Mouse (Mus musculus) layer of hippocampus, adult 18-20 months (tissue): ENCODE measurements at regions not wholly inside any gene's neighbourhood (a gene's known extent, or its start where the extent isn't known, plus 50 kb on each side); places are given as distances from the start of the nearest gene placed in this dataset.
A peak's percentile ranks its signal among the peaks of the same experiment; 100 is the strongest.
"Not testable (repeated sequence)": the region's sequence is repeated elsewhere in the genome, so short reads cannot be mapped to it uniquely, and the experiment has no call there.

Source experiments
- DNase-seq, 2 experiments: peaks; one replicate each; pipeline ENCODE4 v3.0.0; 2022; ENCODE audit warnings: low spot score in 2 of 2

GRCm38 (mm10) chrX:18960465-18960864, 499.3 kb upstream of the 4930578C19Rik start:
- no peak for DNase-seq

DNA sequence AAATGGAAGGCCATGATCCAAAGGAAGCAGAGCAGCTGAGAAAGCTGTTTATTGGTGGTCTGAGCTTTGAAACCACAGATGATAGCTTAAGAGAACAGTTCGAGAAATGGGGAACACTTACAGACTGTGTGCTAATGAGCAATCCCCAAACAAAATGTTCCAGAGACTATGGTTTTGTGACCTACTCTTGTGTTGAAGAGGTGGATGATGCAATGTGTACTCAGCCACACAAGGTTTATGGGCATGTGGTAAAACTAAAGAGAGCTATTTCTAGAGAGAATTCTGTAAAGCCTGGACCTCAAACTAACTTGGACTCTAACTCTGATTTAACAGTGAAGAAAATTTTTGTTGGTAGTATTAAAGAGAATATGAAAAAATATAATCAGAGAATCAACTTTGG, 481.4 kb upstream of the 4930578C19Rik start:
- DNase-seq, result no peak

GRCm38 (mm10) chrX:18933340-18933739, 472.1 kb upstream of the 4930578C19Rik start:
- DNase-seq, result peak; percentile 11 to 20

DNA sequence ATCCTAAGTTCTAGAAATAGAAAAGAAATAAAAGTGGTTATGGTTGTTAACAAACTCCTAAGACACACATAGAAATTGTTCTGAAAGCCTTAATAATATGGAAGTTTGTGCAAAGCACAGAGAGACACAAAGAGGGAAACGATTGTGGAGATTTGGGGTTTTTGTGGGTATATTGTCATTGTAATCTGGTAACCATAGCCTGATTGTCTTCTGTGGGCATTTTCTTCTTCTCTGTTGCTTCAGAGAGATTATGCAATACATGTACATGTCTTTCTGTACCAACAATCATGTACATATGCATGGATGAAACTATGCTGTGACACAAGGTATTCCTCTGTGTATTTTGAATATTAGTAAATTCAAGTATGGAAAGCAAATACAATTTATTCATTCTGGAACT, 461.9 kb upstream of the 4930578C19Rik start:
- no peak for DNase-seq

- peak in 1 of 2 experiments; percentile 1 for DNase-seq
These were observed 460.3 kb upstream of the 4930578C19Rik start for GRCm38 (mm10) chrX:18921366-18922092.

DNA sequence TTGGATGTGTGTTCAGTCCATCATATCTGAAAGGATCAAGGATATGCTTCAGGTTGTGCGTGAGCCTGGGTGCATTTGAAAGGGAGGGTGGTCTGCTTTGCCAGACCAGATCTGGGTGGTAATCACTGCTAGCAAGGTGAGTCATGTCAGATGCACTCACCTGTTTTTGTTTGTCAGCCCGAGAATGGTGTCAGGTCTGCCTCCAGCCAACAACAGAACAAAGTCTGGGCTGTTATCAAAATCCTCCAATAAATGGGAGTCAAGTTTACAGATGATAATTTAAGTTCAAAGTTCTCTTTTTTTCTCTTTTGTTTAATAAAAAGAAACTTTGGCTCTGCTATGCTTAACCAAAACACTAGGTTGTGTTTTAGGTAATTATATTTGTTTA, 421.6 kb upstream of the 4930578C19Rik start:
- DNase-seq, result no peak

- peak; percentile 51 to 83 for DNase-seq
These were observed 421.0 kb upstream of the 4930578C19Rik start for GRCm38 (mm10) chrX:18882088-18882783.

GRCm38 (mm10) chrX:18875734-18876133, 414.5 kb upstream of the 4930578C19Rik start:
- DNase-seq, result no peak

GRCm38 (mm10) chrX:18874051-18874450, 412.9 kb upstream of the 4930578C19Rik start:
- no peak for DNase-seq

- DNase-seq, result peak in 1 of 2 experiments; percentile 8
These were observed 377.5 kb upstream of the 4930578C19Rik start for GRCm38 (mm10) chrX:18838668-18839067.

GRCm38 (mm10) chrX:18824971-18825370, 363.8 kb upstream of the 4930578C19Rik start:
- DNase-seq, result not testable (repeated sequence)

DNA sequence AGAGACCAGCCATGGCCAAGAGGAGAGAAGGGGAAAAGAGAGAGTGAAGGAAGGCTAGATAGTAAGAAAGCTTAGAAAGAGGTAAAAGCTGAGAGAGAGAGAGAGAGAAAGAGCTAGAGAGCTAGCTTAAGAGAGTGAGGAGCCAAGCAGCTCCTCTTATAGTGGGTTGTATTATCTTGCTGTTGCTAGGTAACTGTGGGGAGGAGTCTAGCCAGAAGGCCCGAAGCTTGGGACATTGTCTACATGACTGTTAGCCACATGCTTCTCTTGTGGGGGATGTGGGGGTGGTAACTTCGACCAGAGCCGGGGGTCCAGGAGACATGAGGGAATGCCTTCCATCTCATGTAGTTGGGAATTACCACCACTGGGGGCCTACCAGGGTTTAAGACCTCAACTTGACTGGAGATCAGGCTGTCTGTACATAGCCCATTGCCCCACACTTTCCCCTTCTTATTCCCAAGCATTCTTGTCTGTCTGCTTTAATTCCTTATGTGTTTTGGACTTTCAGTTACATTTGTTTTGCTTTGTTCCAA, 353.3 kb upstream of the 4930578C19Rik start:
- DNase-seq, result no peak
